Mouse (Mus musculus) adrenal gland, postnatal 14 days (tissue): ENCODE measurements around the gene Stxbp5. TPM values are rescaled to one million over a fixed set of nuclear protein-coding genes. Genes with fewer than 3 reads are reported as not detected.

Experiments used
- DNase-seq: peaks from one replicate; pipeline ENCODE4 v3.0.0; 2021; ENCODE audit warnings: mixed read lengths
- total RNA-seq: library from RNA; stranded (reverse); gene quantifications from 2 replicates; pipeline ENCODE4 v1.2.3, GENCODE M21; 2021

Gene Stxbp5
- total RNA-seq, 1 experiment from 2014 or later: 22.9 TPM

DNA sequence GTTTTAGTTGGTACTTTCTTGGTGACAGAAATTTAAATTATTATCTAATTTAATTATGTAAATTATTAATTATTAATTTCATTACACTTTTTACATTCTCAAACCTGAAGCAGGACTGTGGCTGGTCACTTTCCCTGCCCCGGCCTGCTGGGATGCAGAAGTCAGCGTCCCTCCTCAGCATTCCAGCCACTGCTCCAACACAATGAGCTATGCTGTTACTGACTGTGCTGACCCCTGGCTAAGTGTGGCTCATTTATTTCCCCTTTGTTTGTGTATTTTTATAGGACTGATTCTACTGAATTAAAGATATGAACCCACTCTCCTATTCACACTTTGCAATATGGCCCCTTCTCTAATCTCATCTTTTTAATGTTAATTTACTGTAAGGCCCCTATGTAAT lies 43.0 kb downstream of the Stxbp5 start:
- DNase-seq: no peak

DNA sequence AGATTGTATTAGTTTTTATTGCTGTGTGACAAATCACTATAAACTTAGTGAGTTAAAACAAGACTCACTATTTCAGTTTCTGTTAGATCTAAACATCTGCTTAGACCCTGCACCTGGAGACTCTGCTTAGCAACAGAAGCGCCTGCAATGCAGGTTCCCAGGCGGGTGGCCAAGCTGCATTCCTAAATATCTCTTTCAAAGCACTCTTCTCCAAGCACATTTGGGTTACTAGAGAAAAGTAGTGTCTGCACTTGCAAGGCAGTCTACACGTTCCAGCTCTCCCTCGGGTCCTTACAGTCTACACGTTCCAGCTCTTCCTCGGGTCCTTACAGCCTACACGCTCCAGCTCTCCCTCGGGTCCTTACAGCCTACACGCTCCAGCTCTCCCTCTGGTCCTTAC lies 44.1 kb downstream of the Stxbp5 start:
- DNase-seq: no peak

DNA sequence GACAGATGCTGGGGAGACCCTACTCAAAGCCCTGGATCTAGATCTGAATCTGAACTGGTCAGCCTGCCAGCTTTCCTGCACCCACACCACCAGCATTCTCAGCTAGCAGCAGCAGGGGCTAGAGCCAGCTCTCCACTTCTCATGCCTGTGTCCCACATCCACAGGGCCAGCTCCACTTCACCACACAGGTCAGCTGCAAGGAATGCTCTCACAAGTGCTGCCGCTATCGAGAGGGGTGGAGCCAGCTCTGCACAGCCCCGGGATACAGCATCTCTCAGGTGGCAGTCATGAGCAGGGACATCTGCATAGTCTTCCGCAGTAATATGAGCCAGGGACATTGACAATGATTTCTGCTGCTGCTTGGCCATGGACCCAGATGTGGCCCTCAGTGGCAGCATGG lies 54.5 kb downstream of the Stxbp5 start:
- DNase-seq: no peak

- DNase-seq: no peak
Observed at GRCm38 (mm10) chr10:9839408-9839807, 61.5 kb downstream of the Stxbp5 start.

DNA sequence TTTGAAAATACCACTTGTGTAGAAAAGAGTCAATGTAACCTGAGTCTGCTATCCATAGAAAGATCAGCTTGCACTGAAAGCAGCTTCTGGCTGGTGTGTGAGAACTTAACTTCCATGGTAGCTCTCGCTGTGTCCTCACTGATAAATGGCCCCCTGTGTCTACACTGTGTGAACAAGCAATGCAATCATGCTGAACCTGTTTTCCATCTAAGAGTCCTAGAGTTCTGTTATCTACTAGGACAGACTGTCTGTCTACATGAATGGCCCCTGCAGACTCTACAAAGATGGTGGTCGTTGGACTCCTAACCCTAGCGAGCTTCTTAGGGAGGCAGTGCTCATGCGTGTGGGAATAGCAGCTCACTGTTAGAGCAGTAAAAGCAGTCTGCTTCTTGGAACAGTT lies 65.9 kb downstream of the Stxbp5 start:
- DNase-seq: no peak

DNA sequence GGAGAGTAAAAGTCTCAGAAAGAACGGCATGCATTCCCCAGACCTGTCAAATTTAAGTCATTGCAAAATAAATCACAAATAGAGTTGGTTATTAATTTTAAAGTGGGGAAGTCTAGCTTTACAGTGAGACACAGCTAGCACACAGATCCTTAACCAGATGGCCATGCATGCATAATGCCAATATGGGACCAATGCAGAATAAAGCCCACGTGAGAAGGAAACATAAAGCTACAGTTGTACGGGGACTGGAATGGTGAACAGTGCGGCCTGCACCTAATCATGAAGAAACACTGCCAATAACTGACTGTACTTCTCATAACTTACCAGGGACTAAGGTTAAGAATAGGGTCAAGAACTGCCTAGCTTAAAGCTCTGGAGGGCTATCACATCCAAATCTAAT lies 67.9 kb downstream of the Stxbp5 start:
- DNase-seq: no peak

DNA sequence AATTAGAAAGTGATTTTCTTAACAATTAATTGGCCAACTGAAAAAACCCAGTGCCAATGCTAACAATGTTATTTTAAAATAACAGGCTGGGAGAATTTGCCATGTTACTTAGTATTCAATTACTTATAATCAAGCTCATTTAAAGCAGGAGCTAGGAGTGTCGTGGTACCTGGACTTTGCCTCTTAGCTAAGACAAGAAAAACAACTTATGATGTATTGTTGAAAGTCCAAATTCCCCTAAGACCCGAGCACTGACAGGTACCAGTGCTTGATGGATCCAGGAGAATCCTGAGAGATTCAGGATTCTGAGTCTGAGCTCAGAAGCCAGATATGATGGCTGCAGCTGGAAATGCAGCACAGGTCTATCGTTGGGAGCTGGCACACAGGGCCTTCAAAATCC lies 71.1 kb downstream of the Stxbp5 start:
- no peak for DNase-seq

GRCm38 (mm10) chr10:9821299-9821698 lies 79.6 kb downstream of the Stxbp5 start:
- peak; percentile 14 for DNase-seq

DNA sequence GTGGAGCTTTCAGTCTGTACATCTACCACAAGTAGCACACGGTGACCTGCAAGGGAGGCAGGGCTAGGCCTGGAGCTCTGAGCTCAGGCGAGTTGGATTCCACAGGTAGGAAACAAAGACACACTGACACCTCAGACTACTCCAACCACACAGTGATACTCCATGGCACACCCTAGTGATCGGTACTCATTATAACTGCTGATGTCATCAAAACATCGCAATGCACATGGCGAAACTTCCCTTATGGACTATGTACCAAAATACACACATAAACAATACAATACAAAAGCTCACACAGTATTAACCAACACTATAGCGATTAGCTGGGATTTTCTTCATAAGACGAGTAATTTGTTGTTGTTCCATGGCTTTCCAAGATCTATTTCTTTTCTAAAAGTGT lies 82.3 kb downstream of the Stxbp5 start:
- no peak for DNase-seq

GRCm38 (mm10) chr10:9813926-9814325 lies 87.0 kb downstream of the Stxbp5 start:
- DNase-seq: peak; percentile 9

GRCm38 (mm10) chr10:9807596-9807995 lies 93.3 kb downstream of the Stxbp5 start:
- DNase-seq: no peak

GRCm38 (mm10) chr10:9805341-9805740 lies 95.5 kb downstream of the Stxbp5 start:
- no peak for DNase-seq

DNA sequence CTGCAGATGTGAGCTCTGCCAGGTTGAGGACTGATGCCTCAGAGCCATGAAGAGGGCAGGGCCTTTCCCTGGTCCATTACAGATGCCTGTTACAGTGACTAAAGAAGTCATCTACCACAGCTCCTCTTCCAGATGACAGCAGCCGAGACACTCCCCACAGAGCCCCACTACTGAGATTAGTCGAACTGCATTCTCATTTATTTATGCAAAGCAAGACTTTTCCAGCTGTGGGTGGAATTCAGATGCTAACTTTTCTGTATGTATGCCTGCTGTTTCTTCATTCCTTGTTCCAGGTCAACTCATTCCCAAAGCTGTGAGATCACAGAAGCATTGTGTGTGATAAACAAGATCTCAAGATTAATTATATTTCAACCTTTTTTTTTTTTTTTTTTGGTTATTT lies 97.8 kb downstream of the Stxbp5 start:
- DNase-seq: no peak

GRCm38 (mm10) chr10:9801571-9801970 lies 99.3 kb downstream of the Stxbp5 start:
- DNase-seq: no peak

GRCm38 (mm10) chr10:9799085-9799484 lies 101.8 kb downstream of the Stxbp5 start:
- no peak for DNase-seq

- DNase-seq: no peak
Observed at GRCm38 (mm10) chr10:9796429-9796828, 104.5 kb downstream of the Stxbp5 start.

- no peak for DNase-seq
Observed at GRCm38 (mm10) chr10:9794429-9794828, 106.5 kb downstream of the Stxbp5 start.

- DNase-seq: no peak
Observed at GRCm38 (mm10) chr10:9790947-9791346, 109.9 kb downstream of the Stxbp5 start.

- DNase-seq: no peak
Observed at GRCm38 (mm10) chr10:9786461-9786860, 114.4 kb downstream of the Stxbp5 start.

DNA sequence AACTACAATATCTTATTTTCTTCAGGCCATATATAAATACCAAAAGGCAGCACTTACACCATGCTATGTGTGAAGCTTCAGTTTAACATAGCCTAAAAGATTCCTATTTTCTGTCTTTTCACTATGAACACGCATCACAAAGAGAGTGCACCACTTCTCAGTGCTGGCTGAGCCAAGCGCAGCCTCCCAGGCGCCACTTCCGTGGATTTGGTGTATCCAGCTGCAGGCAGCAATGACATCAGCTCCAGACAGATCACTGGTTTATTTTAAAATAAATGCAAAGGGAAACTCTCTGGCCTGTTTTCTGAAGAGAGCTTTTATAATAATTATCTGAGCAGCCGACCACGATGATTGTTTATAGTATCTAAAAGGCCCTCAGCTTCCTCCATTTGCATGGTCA lies 115.2 kb downstream of the Stxbp5 start:
- DNase-seq: no peak

DNA sequence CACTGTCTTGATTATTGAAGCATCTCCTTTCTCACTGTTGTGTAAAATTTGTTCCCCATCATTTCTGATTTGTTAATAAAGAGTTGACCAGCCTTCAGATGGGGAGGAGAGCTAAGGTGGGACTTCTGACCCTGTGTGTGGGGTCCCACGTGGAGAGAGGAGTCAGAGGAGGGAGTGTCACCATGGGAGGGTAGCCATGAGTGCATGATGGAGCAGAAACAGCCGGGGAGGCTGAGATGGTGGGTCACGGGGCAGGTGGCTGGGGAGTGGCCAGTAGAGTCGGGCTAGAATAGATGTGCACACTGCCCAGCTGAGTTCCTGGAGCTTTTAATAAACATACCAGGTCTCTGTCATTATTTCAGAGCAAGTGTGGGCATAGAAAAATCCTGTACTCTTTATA lies 121.0 kb downstream of the Stxbp5 start:
- no peak for DNase-seq

DNA sequence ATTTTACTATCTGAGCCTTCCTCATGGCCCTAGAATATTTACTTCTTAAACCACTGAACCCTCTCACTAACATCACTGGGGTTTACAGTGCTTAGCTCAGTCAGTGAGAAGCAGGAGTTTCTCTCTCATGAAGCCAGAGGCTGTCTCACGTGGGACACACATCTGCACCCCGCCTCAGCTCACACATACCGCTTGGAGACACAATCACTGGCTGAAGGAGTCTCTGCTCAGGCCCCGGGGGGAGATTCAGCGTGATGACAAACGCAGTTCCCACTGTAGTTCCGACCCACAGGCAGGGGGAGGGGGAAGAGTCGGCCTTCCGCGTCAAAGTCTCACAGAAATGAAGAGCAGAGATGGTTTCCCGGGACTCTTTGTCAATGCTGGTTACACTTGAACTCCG lies 130.6 kb downstream of the Stxbp5 start:
- no peak for DNase-seq

DNA sequence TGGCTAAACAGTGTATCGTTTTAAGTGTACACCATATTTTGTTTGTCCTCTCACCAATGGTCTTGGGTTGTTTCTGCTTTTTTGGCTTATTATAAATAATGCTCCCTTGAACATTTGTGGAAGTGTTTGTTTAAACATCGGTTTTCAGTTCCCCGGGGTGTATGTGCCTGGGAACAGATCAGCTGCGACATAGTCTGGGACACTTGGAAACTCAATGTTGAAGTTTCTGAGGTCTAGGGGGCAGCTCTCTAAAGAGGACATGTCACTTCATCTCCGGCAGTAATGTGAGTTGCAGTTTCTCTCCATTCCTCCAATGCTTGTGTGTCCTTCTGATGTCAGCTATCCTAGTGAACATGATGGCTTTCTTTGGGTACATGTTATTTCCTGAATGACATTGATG lies 137.0 kb downstream of the Stxbp5 start:
- DNase-seq: no peak

DNA sequence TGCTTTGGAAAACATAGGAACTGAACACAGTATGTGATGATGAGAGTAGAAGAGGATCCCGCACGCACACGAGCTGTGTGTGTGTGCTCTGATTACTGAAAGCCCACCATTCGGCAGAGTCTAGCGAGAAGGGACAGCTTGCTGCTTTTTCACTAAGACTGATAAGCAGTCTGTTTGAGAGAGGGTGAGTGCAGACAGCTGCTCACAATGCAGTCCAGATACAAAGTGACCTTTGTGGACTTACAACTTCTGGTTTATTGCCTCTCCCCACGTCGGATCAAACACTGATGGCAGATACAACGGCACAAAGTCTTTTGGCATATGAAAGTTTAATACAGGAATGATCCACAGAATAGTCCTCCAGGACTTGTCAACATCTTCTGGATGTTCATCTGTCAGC lies 140.6 kb downstream of the Stxbp5 start:
- no peak for DNase-seq

GRCm38 (mm10) chr10:9756546-9756945 lies 144.3 kb downstream of the Stxbp5 start:
- DNase-seq: no peak
